Mouse (Mus musculus): ENCODE measurements at regions not wholly inside any gene's neighbourhood (a gene's known extent, or its start where the extent isn't known, plus 50 kb on each side); places are given as distances from the start of the nearest gene placed in this dataset.

DNA sequence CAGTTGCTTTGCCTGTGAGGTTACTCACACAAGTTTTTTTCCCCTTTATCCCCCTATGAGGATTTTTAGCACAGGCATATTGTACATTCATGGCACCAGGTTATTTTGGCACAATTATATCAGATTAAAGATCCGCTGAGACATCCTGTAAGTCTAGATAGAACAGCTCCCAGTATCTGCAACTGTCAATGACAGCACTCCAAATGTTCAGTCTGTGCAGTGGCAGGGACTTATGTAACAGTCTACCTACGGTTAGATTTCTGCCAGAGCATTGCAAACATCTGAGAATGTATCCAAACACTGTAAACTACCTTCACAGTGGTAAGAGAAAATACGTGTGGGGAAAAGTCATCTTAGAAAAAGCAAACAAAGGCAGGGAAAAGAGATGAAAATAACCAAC lies 163.5 kb upstream of the Kcnh7 start:
- no peaks in the 10 kb centered on the region for H3K36me3 ChIP-seq (ENCODE audit: insufficient read depth, low read length)
- 83% methylated on average over 3 of the region's 3 CpGs for WGBS
- no peak for ATAC-seq
- H3K9me3 ChIP-seq (ENCODE audit: low read length), result no peaks in the 10 kb centered on the region
- no peak overlapping the region for H3K4me3 ChIP-seq (ENCODE audit: low read length)
- H3K27me3 ChIP-seq (ENCODE audit: insufficient read depth, low read length), result no peaks in the 10 kb centered on the region
- DNase-seq (ENCODE audit: low spot score), result no peak
- no peak overlapping the region for H3K9ac ChIP-seq (replicated peaks; ENCODE audit: low read length)
- no peak for TF ChIP-seq CTCF (IDR thresholded peaks at IDR 0.05; ENCODE audit: low read depth)
- H3K27ac ChIP-seq, result no peak overlapping the region
- no peaks in the 10 kb centered on the region for H3K4me1 ChIP-seq (ENCODE audit: insufficient read depth, low read length)
- H3K4me2 ChIP-seq (ENCODE audit: low read depth, low read length), result no peak overlapping the region

DNA sequence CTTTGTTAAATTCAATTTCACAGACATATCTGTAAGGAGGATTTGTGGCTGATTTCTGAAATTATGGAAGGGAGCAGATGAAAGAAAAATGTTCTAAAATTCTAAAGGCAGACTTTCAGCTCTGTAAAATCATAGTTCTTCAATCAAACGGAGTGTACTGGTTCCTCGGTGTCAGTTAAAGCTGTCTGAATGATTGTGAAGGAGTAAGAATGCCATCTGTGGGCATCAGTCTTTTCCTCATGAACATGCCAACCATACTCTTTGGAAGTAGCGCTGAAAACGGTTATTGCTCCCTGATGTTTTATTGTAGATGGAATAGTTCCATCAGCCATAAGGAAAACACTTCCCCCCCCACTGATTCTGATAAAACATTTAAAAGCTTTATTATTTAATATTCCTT lies 142.7 kb upstream of the Kcnh7 start:
- Histone ChIP-seq H3K36me3 (ENCODE audit: insufficient read depth, low read length) (no peaks in the 10 kb centered on the region), H3K4me1 (ENCODE audit: insufficient read depth, low read length) (no peaks in the 10 kb centered on the region), H3K9me3 (ENCODE audit: low read length) (no peaks in the 10 kb centered on the region), H3K27me3 (ENCODE audit: insufficient read depth, low read length) (no peaks in the 10 kb centered on the region), H3K4me3 (ENCODE audit: low read length) (no peak overlapping the region), H3K27ac (no peak overlapping the region), H3K4me2 (ENCODE audit: low read depth, low read length) (no peak overlapping the region), H3K9ac (replicated peaks; ENCODE audit: low read length) (no peak overlapping the region)
- WGBS, result 79% methylated on average over 4 of the region's 4 CpGs
- no peak for ATAC-seq
- DNase-seq (ENCODE audit: low spot score), result no peak
- TF ChIP-seq CTCF (IDR thresholded peaks at IDR 0.05; ENCODE audit: low read depth), result no peak

DNA sequence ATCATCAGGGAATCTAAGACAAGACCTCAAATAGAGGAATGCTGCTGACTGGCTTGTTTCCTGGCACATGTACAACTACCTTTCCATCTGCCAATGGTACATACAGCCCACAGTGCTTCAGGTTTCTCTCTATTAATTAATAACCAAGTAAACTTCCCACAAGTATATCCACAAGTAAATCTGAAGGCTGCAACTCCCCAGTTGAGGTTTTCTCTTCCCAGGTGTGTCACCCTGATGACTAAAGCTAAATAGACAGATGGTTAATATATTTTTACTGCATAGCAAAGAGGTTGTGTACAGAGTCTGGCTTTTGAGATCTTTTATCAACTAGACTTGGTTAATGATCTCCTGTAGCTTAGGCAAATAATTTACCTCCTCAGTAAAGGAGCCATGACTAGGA lies 96.8 kb upstream of the Kcnh7 start:
- no peaks in the 10 kb centered on the region for H3K9me3 ChIP-seq (ENCODE audit: low read length)
- no peak for ATAC-seq
- H3K4me2 ChIP-seq (ENCODE audit: low read depth, low read length), result no peak overlapping the region
- H3K27me3 ChIP-seq (ENCODE audit: insufficient read depth, low read length), result no peaks in the 10 kb centered on the region
- H3K4me1 ChIP-seq (ENCODE audit: insufficient read depth, low read length), result no peaks in the 10 kb centered on the region
- TF ChIP-seq CTCF (IDR thresholded peaks at IDR 0.05; ENCODE audit: low read depth), result no peak
- no peaks in the 10 kb centered on the region for H3K36me3 ChIP-seq (ENCODE audit: insufficient read depth, low read length)
- no peak overlapping the region for H3K4me3 ChIP-seq (ENCODE audit: low read length)
- no peak for DNase-seq (ENCODE audit: low spot score)
- H3K27ac ChIP-seq, result no peak overlapping the region
- H3K9ac ChIP-seq (replicated peaks; ENCODE audit: low read length), result no peak overlapping the region

DNA sequence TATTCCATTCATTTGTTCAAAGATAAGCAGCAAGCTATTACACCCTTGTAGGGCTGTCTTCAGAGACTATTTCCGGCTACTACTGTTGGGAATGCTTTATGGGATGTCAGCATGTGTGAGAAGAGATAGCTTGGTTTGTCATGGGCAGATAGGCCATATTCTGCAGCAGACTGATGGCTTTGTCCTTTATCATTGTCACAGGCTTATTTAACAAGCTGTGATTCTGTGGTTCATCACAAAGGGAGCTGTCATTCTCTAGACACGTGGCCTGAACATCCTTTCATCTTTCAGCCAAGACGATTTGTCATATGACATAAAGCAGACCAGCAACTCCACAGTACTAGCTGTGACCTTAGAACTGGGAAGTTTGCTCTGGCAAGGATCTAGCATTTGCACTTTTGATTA lies 89.7 kb upstream of the Kcnh7 start:
- Histone ChIP-seq H3K9ac (replicated peaks; ENCODE audit: low read length) (no peak overlapping the region), H3K27ac (no peak overlapping the region), H3K27me3 (ENCODE audit: insufficient read depth, low read length) (no peaks in the 10 kb centered on the region), H3K36me3 (ENCODE audit: insufficient read depth, low read length) (no peaks in the 10 kb centered on the region), H3K4me1 (ENCODE audit: insufficient read depth, low read length) (no peaks in the 10 kb centered on the region), H3K4me3 (ENCODE audit: low read length) (no peak overlapping the region), H3K4me2 (ENCODE audit: low read depth, low read length) (no peak overlapping the region), H3K9me3 (ENCODE audit: low read length) (no peaks in the 10 kb centered on the region)
- DNase-seq (ENCODE audit: low spot score) (no peak), ATAC-seq (no peak; the same call in 1 of the 2 replicates)
- WGBS, result 18% methylated on average over 3 of the region's 3 CpGs
- no peak for TF ChIP-seq CTCF (IDR thresholded peaks at IDR 0.05; ENCODE audit: low read depth)

DNA sequence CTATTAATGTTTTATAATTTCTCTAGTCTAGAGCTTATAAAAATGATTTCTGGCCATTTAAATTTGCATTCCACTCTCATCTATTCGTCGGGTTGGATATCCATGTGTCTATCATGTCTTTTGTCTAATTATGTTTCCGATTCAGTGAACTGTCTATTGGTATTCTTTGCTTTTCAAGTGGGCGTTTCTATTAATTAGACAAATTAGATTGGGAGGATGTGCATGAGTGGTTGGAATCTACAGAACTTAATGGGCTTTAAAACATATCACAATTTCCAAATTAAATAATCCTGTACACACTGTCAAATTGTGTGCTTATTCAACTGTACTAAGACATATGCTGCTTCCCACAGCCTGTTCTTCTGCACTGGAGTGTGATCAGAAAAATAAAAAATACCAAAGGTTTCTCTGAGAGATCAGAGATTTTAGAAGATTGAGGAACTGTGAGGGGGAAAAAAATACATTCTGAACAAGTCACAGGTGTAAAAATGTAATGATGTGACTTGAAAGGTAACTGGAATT lies 62.1 kb upstream of the Kcnh7 start:
- Histone ChIP-seq H3K9me3 (ENCODE audit: low read length) (no peaks in the 10 kb centered on the region), H3K36me3 (ENCODE audit: insufficient read depth, low read length) (no peaks in the 10 kb centered on the region), H3K4me1 (ENCODE audit: insufficient read depth, low read length) (no peaks in the 10 kb centered on the region), H3K27ac (no peak overlapping the region), H3K27me3 (ENCODE audit: insufficient read depth, low read length) (no peaks in the 10 kb centered on the region), H3K4me2 (ENCODE audit: low read depth, low read length) (no peak overlapping the region), H3K9ac (replicated peaks; ENCODE audit: low read length) (no peak overlapping the region), H3K4me3 (ENCODE audit: low read length) (no peak overlapping the region)
- TF ChIP-seq CTCF (IDR thresholded peaks at IDR 0.05; ENCODE audit: low read depth), result no peak
- 40% methylated on average over 4 of the region's 4 CpGs for WGBS
- ATAC-seq, result no peak
- DNase-seq (ENCODE audit: low spot score), result no peak

DNA sequence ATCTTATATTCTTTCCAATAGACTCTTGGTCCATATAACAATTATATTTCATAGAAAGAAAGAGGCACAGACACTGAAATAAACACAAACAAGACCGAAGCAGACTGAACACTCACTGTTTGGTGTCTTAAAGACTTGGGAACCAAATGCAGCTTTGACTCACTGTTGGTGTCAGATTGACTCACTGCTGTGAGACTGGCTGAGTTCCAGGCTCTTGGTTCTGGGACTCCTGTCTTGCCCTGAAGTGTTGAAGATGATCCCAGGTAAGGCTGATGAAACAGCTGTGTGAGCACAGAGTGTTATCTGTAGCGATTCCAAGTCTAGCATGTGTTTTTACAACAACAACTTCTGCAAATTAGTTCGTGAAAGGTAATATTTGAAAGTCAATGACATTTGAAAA lies 55.2 kb upstream of the Kcnh7 start:
- 80% methylated on average over 3 of the region's 3 CpGs for WGBS
- no peaks in the 10 kb centered on the region for H3K4me1 ChIP-seq (ENCODE audit: insufficient read depth, low read length)
- H3K36me3 ChIP-seq (ENCODE audit: insufficient read depth, low read length), result no peaks in the 10 kb centered on the region

More for the DNA sequence above, 55.2 kb upstream of the Kcnh7 start:
- ATAC-seq (no peak), DNase-seq (ENCODE audit: low spot score) (peak; percentile 43)
- H3K27ac ChIP-seq, result no peak overlapping the region
- no peaks in the 10 kb centered on the region for H3K9me3 ChIP-seq (ENCODE audit: low read length)
- no peak for TF ChIP-seq CTCF (IDR thresholded peaks at IDR 0.05; ENCODE audit: low read depth)
- no peak overlapping the region for H3K4me3 ChIP-seq (ENCODE audit: low read length)
- no peaks in the 10 kb centered on the region for H3K27me3 ChIP-seq (ENCODE audit: insufficient read depth, low read length)
- no peak overlapping the region for H3K9ac ChIP-seq (replicated peaks; ENCODE audit: low read length)
- H3K4me2 ChIP-seq (ENCODE audit: low read depth, low read length), result no peak overlapping the region

Data from hindbrain, postnatal 0 days (tissue).